In genomic region chr3:21268429-21269129, GRCm38 (mm10) we compare ENCODE assay signal across 8 mouse cellular contexts.
A peak's percentile ranks its signal among the peaks of the same experiment; 100 is the strongest.
DNase-seq lines count a peak whose midpoint lies in the region; ATAC-seq and TF ChIP-seq lines count a peak whose summit lies in the region.

No protein-coding gene starts in this region.

- WGBS in intestine, embryonic 15.5 days = 57% methylated on average over 7 of the region's 7 CpGs
- 94% methylated on average over 7 of the region's 7 CpGs for WGBS in forebrain, embryonic 16.5 days
- 90% methylated on average over 7 of the region's 7 CpGs for WGBS in thymus, adult 2 months
- 82% methylated on average over 7 of the region's 7 CpGs for WGBS in hindbrain, embryonic 10.5 days

- no peak overlapping the region for H3K27ac ChIP-seq in intestine, embryonic 15.5 days
- no peak overlapping the region for H3K27ac ChIP-seq in forebrain, embryonic 16.5 days (ENCODE audit: low read length)
- no peak overlapping the region for H3K27ac ChIP-seq in thymus, adult 2 months (ENCODE audit: control insufficient read depth, insufficient read depth, low read length)
- no peak overlapping the region for H3K27ac ChIP-seq in hindbrain, embryonic 10.5 days

- no peak for TF ChIP-seq CTCF in thymus, adult 2 months (IDR thresholded peaks at IDR 0.05; ENCODE audit: borderline replicate concordance, control insufficient read depth, extremely low read depth, insufficient read depth, low read length, poor library complexity)

- no peaks in the 10 kb centered on the region for H3K27me3 ChIP-seq in intestine, embryonic 15.5 days (replicated peaks)
- H3K27me3 ChIP-seq in forebrain, embryonic 16.5 days (replicated peaks; ENCODE audit: control insufficient read depth, insufficient read depth, low read length) = no peaks in the 10 kb centered on the region
- H3K27me3 ChIP-seq in thymus, adult 2 months (ENCODE audit: control insufficient read depth, insufficient read depth, low read length) = no peaks in the 10 kb centered on the region
- H3K27me3 ChIP-seq in hindbrain, embryonic 10.5 days (ENCODE audit: insufficient read depth, poor library complexity, severe bottlenecking) = no peaks in the 10 kb centered on the region

- no peaks in the 10 kb centered on the region for H3K36me3 ChIP-seq in intestine, embryonic 15.5 days
- no peaks in the 10 kb centered on the region for H3K36me3 ChIP-seq in forebrain, embryonic 16.5 days (ENCODE audit: control insufficient read depth, insufficient read depth)
- no peaks in the 10 kb centered on the region for H3K36me3 ChIP-seq in thymus, adult 2 months (ENCODE audit: control insufficient read depth, insufficient read depth, low read length)
- no peaks in the 10 kb centered on the region for H3K36me3 ChIP-seq in hindbrain, embryonic 10.5 days

- ATAC-seq in intestine, embryonic 15.5 days = peak; percentile 85
- ATAC-seq in forebrain, embryonic 16.5 days = no peak

- no peak for TF ChIP-seq POLR2A in thymus, adult 2 months (IDR thresholded peaks at IDR 0.05; ENCODE audit: control insufficient read depth, extremely low read depth, insufficient read depth, low read length, poor library complexity)

- DNase-seq in gastrocnemius, adult 18-20 months (ENCODE audit: low spot score) = peak; percentile 72
- DNase-seq in gastrocnemius, postnatal 4 days (ENCODE audit: low spot score in 2 of 2) = no peak
- peak; percentile 79 for DNase-seq in 416B (ENCODE audit: low read depth)
- peak; percentile 17 for DNase-seq in fibroblast of lung, adult 2 months (ENCODE audit: low read depth)
- no peak for DNase-seq in thymus, adult 2 months
- DNase-seq in hindbrain, embryonic 10.5 days (ENCODE audit: low spot score) = no peak

- H3K4me3 ChIP-seq in intestine, embryonic 15.5 days (replicated peaks) = no peak overlapping the region
- no peak overlapping the region for H3K4me3 ChIP-seq in forebrain, embryonic 16.5 days (replicated peaks; ENCODE audit: low read length)
- H3K4me3 ChIP-seq in thymus, adult 2 months (ENCODE audit: control insufficient read depth, insufficient read depth, low read length) = no peak overlapping the region
- no peak overlapping the region for H3K4me3 ChIP-seq in hindbrain, embryonic 10.5 days

- H3K4me2 ChIP-seq in intestine, embryonic 15.5 days (replicated peaks) = no peak overlapping the region
- H3K4me2 ChIP-seq in forebrain, embryonic 16.5 days (ENCODE audit: low read length) = no peak overlapping the region

- no peaks in the 10 kb centered on the region for H3K9me3 ChIP-seq in intestine, embryonic 15.5 days
- no peaks in the 10 kb centered on the region for H3K9me3 ChIP-seq in forebrain, embryonic 16.5 days (ENCODE audit: control insufficient read depth, low read length)
- no peaks in the 10 kb centered on the region for H3K9me3 ChIP-seq in hindbrain, embryonic 10.5 days

- no peak overlapping the region for H3K9ac ChIP-seq in intestine, embryonic 15.5 days
- H3K9ac ChIP-seq in forebrain, embryonic 16.5 days (replicated peaks; ENCODE audit: low read depth, low read length) = no peak overlapping the region

- H3K4me1 ChIP-seq in intestine, embryonic 15.5 days (replicated peaks) = no peaks in the 10 kb centered on the region
- no peaks in the 10 kb centered on the region for H3K4me1 ChIP-seq in forebrain, embryonic 16.5 days (replicated peaks; ENCODE audit: control insufficient read depth, insufficient read depth, low read length)
- no peaks in the 10 kb centered on the region for H3K4me1 ChIP-seq in thymus, adult 2 months (replicated peaks; ENCODE audit: control insufficient read depth, insufficient read depth, low read length)
- no peaks in the 10 kb centered on the region for H3K4me1 ChIP-seq in hindbrain, embryonic 10.5 days (replicated peaks)

Comparison
In these comparisons a context has a peak if more than half of its experiments do, and no peak if none do; other contexts are left out.
1. DNase-seq: peak in gastrocnemius, adult 18-20 months (single experiment), 416B (single experiment) and fibroblast of lung, adult 2 months (single experiment); none in gastrocnemius, postnatal 4 days (0 of 2), thymus, adult 2 months (single experiment) and hindbrain, embryonic 10.5 days (single experiment).